Mouse (Mus musculus) c-Kit-negative CD71-positive TER-119-positive erythroid progenitor cells, embryonic 14.5 days (primary cell): ENCODE data around the gene 1110059E24Rik.
"Not testable (repeated sequence)": the region's sequence is repeated elsewhere in the genome, so short reads cannot be mapped to it uniquely, and the experiment has no call there.

Experiments
- DNase-seq: peaks from one replicate; pipeline ENCODE4 v3.0.0-alpha.2; 2013; ENCODE audit warnings: low read depth, low spot score

The 1110059E24Rik gene

GRCm38 (mm10) chr19:21626271-21626988 is 26.3 kb downstream of the 1110059E24Rik start:
- DNase-seq: no peak

- DNase-seq: no peak
Observed at GRCm38 (mm10) chr19:21624148-21624535, 28.6 kb downstream of the 1110059E24Rik start.

- no peak for DNase-seq
Observed at GRCm38 (mm10) chr19:21623410-21624147, 29.2 kb downstream of the 1110059E24Rik start.

- DNase-seq: no peak
Observed at GRCm38 (mm10) chr19:21615801-21616200, 37.0 kb downstream of the 1110059E24Rik start.

GRCm38 (mm10) chr19:21611725-21612575 is 40.8 kb downstream of the 1110059E24Rik start:
- DNase-seq: no peak

- DNase-seq: no peak
Observed at GRCm38 (mm10) chr19:21611297-21611696, 41.5 kb downstream of the 1110059E24Rik start.

GRCm38 (mm10) chr19:21610240-21610639 is 42.5 kb downstream of the 1110059E24Rik start:
- no peak for DNase-seq

- no peak for DNase-seq
Observed at GRCm38 (mm10) chr19:21605294-21605693, 47.5 kb downstream of the 1110059E24Rik start.

- DNase-seq: no peak
Observed at GRCm38 (mm10) chr19:21603836-21604235, 48.9 kb downstream of the 1110059E24Rik start.

GRCm38 (mm10) chr19:21601541-21602101 is 51.2 kb downstream of the 1110059E24Rik start:
- no peak for DNase-seq

- DNase-seq: no peak
Observed at GRCm38 (mm10) chr19:21598659-21599352, 54.0 kb downstream of the 1110059E24Rik start.

- DNase-seq: no peak
Observed at GRCm38 (mm10) chr19:21594676-21595075, 58.1 kb downstream of the 1110059E24Rik start.

- DNase-seq: not testable (repeated sequence)
Observed at GRCm38 (mm10) chr19:21592216-21592615, 60.6 kb downstream of the 1110059E24Rik start.

GRCm38 (mm10) chr19:21589888-21590287 is 62.9 kb downstream of the 1110059E24Rik start:
- DNase-seq: no peak

- DNase-seq: no peak
Observed at GRCm38 (mm10) chr19:21587593-21587992, 65.2 kb downstream of the 1110059E24Rik start.

- DNase-seq: no peak
Observed at GRCm38 (mm10) chr19:21586546-21586945, 66.2 kb downstream of the 1110059E24Rik start.

GRCm38 (mm10) chr19:21585868-21586267 is 66.9 kb downstream of the 1110059E24Rik start:
- no peak for DNase-seq

- DNase-seq: no peak
Observed at GRCm38 (mm10) chr19:21583986-21584385, 68.8 kb downstream of the 1110059E24Rik start.

- DNase-seq: no peak
Observed at GRCm38 (mm10) chr19:21583523-21583984, 69.2 kb downstream of the 1110059E24Rik start.

- no peak for DNase-seq
Observed at GRCm38 (mm10) chr19:21581404-21581803, 71.4 kb downstream of the 1110059E24Rik start.

- DNase-seq: no peak
Observed at GRCm38 (mm10) chr19:21579896-21580295, 72.9 kb downstream of the 1110059E24Rik start.
